Mouse (Mus musculus) G1E-ER4 (cell line): ENCODE data around the gene Syn1. TPM values are rescaled to one million over a fixed set of nuclear protein-coding genes. Genes with fewer than 3 reads are reported as not detected.

Experiments used
- GATA1 ChIP-seq: IDR thresholded peaks from one replicate; pipeline ENCODE4 v1.8.0; 2012; ENCODE audit warnings: low read length, inconsistent platforms
- polyA plus RNA-seq: library from polyadenylated mRNA; stranded (reverse); fragments of >175 nt; gene quantifications from 2 replicates; pipeline ENCODE4 v1.2.3, GENCODE M21; 2012

Syn1 gene
- not detected in 2 replicates for polyA plus RNA-seq

- no peak for TF ChIP-seq GATA1
Observed at GRCm38 (mm10) chrX:20920844-20921364, at the start of gene Syn1. Syn1 (minus strand) TSS chrX:20921004.

DNA sequence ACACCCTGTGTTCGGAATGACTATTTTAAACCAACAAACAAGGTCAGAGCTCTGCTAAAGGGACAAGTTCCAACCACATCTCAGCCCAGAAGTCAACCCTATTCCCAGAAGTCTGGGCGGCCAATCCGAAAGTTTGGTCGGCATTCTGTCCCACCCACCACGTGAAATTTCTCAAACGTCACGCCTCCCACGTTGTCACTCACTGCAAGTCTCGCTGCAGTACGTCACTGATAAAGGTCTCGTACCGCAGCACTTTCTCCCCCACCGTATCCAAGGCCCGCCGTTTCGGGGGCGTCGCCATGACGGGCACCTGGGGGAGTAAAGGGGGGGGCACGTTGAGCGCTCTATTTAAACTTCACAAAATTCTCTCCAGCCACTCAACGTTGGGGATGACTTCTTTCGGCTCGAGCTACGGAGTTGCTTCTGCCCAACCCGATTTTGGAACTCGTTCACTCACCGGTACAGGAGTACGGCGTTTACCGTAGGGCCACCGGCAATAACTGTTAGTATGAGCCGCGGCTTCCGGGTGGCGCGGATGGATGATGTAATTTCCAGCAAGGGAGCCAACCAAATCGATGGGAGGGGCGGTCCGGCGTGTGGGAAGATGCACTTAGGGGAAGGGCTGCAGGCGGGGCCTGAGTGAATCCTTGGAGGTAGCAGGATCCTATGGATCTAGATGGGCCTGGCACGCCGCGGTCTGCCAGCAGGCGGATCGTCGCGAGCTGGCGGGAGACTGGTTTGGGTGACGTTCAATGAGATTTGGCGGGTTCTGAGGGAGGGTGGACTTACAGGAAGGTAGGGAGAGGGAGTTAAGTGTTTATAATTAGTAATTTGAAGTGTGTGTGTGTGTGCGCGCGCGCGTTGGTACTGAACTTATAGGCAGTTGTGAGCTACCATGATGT, 40.9 kb upstream of the Syn1 start, which contains the start of gene Uxt:
Uxt (minus strand) TSS at position 541 of the 902 bp plus-strand sequence.
- no peak for TF ChIP-seq GATA1

GRCm38 (mm10) chrX:20950191-20950880, 29.5 kb upstream of the Syn1 start, which contains the start of gene Elk1:
Elk1 (minus strand) TSS chrX:20950608.
- TF ChIP-seq GATA1 = no peak

- TF ChIP-seq GATA1 = no peak
Observed at GRCm38 (mm10) chrX:20946055-20946454, 25.3 kb upstream of the Syn1 start.

DNA sequence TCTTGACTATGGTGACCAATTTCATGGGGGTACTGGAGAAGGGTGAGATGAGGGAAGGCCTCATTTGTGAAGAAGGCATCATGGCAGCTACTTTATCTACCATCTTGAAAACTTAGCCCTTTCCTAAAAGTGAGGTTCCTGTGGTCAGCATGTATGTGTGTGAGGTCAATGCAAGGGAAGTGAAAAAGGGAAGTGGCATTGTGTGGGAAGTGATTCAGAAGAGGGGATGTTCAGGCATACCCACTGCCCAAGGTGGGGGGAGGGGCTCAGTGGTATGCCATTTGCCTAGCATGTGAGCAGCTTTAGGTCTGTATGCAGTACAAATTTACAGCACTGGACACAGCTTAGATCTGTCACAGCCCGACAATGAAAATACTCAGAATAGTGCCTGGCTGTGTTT, 11.2 kb upstream of the Syn1 start:
- no peak for TF ChIP-seq GATA1

DNA sequence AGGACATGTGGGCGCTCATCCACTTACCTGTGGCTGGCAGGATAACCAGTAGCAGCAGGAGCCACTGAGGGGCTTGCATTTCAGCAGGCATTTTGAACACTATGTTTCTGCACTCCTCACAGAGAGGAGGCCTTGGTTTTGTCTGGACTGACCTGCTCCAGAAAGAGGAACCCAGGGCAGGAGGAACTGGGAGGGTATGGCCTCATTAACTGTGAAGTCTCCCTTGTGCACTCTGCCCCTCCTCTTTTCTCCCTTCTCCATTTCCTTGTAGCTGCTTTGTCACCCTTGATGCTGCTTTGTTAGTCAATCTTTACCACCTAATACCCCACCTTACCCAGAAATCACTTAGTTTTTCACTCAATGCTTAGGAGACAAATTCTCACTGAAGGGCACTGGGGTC, 10.6 kb upstream of the Syn1 start, which contains the start of gene Cfp:
Cfp (minus strand) TSS at position 192 of the 400 bp plus-strand sequence.
- TF ChIP-seq GATA1 = no peak

DNA sequence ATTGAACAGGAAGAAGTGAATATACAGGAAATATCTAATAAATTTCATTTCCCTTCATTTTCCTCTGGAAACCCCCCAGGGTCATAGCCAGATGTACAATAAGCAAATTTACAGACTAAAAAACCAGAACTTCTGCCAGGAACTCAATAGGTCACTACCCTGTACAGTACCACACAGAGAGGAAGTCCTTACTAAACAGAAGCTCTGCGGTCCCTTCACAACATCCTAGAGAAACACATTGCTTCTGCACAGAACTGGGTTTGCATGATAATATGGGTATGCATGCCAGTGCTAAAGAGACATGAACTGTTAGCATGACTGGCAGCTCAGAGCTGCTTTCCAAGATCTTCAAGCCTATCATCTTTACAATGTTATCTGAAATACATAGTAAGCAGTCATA, 9.1 kb upstream of the Syn1 start:
- TF ChIP-seq GATA1 = no peak

GRCm38 (mm10) chrX:20924976-20925375, 4.2 kb upstream of the Syn1 start:
- no peak for TF ChIP-seq GATA1

GRCm38 (mm10) chrX:20923506-20923905, 2.7 kb upstream of the Syn1 start:
- TF ChIP-seq GATA1 = no peak

DNA sequence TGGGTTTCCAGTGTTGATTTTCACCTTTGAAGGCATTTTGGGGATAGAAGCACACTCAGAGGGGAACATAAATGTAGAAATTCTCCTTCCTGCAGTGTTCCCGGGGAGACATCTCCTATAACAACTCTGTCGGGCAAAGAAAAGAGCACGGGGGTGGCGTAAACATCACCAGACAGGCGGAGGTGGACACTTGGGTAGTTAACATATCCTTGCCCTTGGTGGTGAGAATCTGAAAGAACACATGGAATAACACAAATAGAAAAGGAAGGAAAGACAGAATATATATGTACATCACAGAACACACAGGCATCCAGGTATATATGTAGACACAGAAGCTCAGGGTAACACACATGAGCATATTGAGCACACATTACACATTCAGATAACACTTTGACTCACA, 562 bp upstream of the Syn1 start:
- no peak for TF ChIP-seq GATA1

DNA sequence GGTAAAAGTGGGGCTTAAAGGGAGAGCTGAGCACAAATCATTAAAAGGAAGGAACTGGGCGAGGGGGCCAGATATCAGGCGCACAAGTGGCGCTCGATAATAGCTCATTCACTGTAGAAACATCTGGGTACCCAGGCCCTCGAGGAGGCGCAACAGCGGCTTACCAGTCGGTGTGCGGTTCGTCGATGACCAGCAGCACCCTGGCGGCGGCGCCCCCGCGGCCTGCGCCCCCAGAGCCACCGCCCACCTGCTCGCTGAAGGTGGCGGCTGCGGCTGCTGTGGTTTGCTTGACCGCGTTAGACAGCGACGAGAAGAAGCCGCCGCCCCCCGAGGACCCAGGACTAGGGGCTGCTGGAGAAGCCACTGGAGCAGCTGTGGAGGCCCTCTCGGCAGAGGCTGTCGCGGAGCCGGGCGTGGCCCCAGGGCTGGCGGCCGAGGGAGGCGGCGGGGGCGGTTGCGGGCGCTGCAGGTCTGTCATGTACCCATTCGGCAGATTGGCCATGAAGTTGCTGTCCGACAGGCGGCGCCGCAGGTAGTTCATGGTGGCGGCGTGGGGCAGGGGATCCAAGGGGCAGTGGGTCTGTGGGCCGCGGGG, 458 bp downstream of the Syn1 start:
- TF ChIP-seq GATA1 = no peak

DNA sequence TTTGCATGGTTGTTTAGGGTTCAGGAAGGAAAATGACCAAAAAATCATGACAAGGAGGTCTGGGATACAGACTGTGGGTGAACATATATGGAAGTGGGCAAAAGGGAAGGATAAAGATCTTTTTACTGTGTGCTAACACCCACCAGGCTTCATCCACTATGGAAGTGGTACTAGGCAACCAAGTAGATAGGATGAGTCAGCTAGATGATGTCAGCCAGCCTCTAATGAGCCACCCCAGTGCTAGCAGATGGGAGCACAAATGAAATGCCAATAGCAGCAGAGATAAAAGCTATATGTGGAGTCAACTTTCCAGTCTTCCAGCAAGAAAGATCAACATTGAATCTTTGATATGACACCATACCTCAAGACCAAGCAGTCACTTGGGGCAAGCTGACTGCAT, 5.7 kb downstream of the Syn1 start:
- no peak for TF ChIP-seq GATA1

GRCm38 (mm10) chrX:20913726-20914125, 7.1 kb downstream of the Syn1 start:
- no peak for TF ChIP-seq GATA1

DNA sequence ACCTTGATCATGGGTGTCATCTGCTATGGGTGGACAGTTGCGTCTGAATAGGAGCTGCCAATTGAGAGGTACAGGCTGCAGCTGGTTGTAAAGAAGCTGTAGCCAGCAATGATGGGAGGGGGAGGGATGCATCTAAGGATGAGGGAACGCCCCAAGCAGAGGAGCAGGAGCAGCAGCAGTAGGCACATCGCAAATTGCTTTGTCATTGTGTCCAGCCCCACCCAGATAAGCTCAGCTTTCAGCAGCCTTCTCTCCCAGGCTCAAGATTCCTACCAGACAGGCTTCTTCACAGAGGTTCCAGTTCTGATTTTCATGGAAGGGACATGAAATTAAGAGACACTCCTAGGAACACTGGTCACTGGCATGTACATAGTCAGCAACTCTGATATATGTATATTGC, 10.7 kb downstream of the Syn1 start:
- TF ChIP-seq GATA1 = no peak

DNA sequence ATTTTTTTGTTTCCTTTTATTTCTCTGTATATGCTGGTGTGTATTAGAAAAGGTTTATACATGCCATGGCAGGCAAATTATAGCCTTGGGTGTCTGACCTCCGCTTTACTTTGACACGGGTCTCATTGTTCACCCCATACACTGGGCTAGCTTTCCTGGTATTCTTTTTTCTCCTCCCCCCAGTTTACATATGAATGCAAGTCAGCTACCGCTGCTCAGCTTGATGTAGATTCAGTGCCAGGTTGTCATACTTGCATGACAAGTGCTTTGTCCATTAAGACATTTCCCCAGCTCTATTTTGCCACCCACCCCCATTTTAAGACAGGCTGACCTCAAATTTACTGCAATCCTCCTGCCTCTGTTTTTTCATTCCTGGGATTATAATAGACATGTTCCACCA, 45.6 kb downstream of the Syn1 start:
- TF ChIP-seq GATA1 = no peak
